Mouse (Mus musculus) testis, adult 2 months (tissue): ENCODE measurements around the gene Usp40. TPM values are rescaled to one million over a fixed set of nuclear protein-coding genes. Genes with fewer than 3 reads are reported as not detected.

Source experiments
- H3K27ac ChIP-seq: fragments of 200-500 bp; 2 replicates; pipeline ENCODE4 v1.5.1; 2012; ENCODE audit warnings: low read depth, low read length; ENCODE audit not compliant: control insufficient read depth, insufficient read depth
- H3K27me3 ChIP-seq: fragments of 200-500 bp; 2 replicates; pipeline ENCODE4 v1.6.1; 2012; ENCODE audit warnings: mild to moderate bottlenecking, low read length, moderate library complexity; ENCODE audit not compliant: control insufficient read depth, insufficient read depth
- H3K36me3 ChIP-seq: fragments of 200-500 bp; 2 replicates; pipeline ENCODE4 v1.6.1; 2012; ENCODE audit warnings: mild to moderate bottlenecking, low read length; ENCODE audit not compliant: control insufficient read depth, insufficient read depth
- H3K4me1 ChIP-seq: fragments of 200-500 bp; 2 replicates; pipeline ENCODE4 v1.6.1; 2012; ENCODE audit warnings: low read length; ENCODE audit not compliant: control insufficient read depth, insufficient read depth
- H3K4me3 ChIP-seq: fragments of 200-500 bp; 2 replicates; pipeline ENCODE4 v1.5.1; 2012; ENCODE audit warnings: low read depth, mild to moderate bottlenecking, low read length, moderate library complexity, mixed read lengths; ENCODE audit not compliant: control insufficient read depth
- CTCF ChIP-seq: fragments of 200-500 bp; IDR thresholded peaks from 2 replicates; pipeline ENCODE4 v1.5.1; 2012; ENCODE audit warnings: low read depth, mild to moderate bottlenecking, inconsistent platforms, low read length, moderate library complexity; ENCODE audit not compliant: control insufficient read depth, insufficient read depth, insufficient replicate concordance
- POLR2A ChIP-seq: fragments of 200-500 bp; IDR thresholded peaks from 2 replicates; pipeline ENCODE4 v1.6.1; 2012; ENCODE audit warnings: low read depth, mild to moderate bottlenecking, inconsistent platforms, low read length, moderate library complexity; ENCODE audit not compliant: control insufficient read depth
- polyA plus RNA-seq: library from polyadenylated mRNA; depleted of rRNA; stranded (reverse); fragments of >200 nt; gene quantifications from 2 replicates; pipeline ENCODE4 v1.2.3, GENCODE M21; 2012

The Usp40 gene
- polyA plus RNA-seq, 1 experiment, result 7.6 TPM

GRCm38 (mm10) chr1:87947681-87948091 lies 60.7 kb downstream of the Usp40 start:
- Histone ChIP-seq H3K27ac (no peak overlapping the region), H3K36me3 (no peaks in the 10 kb centered on the region; the same call in 1 of the 2 replicates)
- TF ChIP-seq CTCF, result no peak
- no peak for TF ChIP-seq POLR2A

GRCm38 (mm10) chr1:87941765-87942164 lies 66.6 kb downstream of the Usp40 start:
- Histone ChIP-seq H3K36me3 (peaks cover 6% of the 10 kb centered on the region), H3K27ac (no peak overlapping the region), H3K27me3 (no peaks in the 10 kb centered on the region), H3K4me1 (no peaks in the 10 kb centered on the region), H3K4me3 (no peak overlapping the region)
- TF ChIP-seq CTCF, result no peak
- TF ChIP-seq POLR2A, result no peak

More at GRCm38 (mm10) chr1:87947681-87948091, 60.7 kb downstream of the Usp40 start:
- no peaks in the 10 kb centered on the region for H3K4me1 ChIP-seq
- no peak overlapping the region for H3K4me3 ChIP-seq
- no peaks in the 10 kb centered on the region for H3K27me3 ChIP-seq

- Histone ChIP-seq H3K27me3 (no peaks in the 10 kb centered on the region), H3K4me3 (no peak overlapping the region), H3K36me3 (peaks cover 3% of the 10 kb centered on the region), H3K4me1 (no peaks in the 10 kb centered on the region), H3K27ac (no peak overlapping the region)
- TF ChIP-seq CTCF, result 0 out of 2 replicates have a peak, but pooled peaks have one; percentile 7
- TF ChIP-seq POLR2A, result no peak
These were observed 71.8 kb downstream of the Usp40 start for GRCm38 (mm10) chr1:87936516-87936915.

- Histone ChIP-seq H3K36me3 (peaks cover 3% of the 10 kb centered on the region), H3K27me3 (no peaks in the 10 kb centered on the region), H3K4me1 (no peaks in the 10 kb centered on the region), H3K4me3 (no peak overlapping the region), H3K27ac (no peak overlapping the region)
- TF ChIP-seq POLR2A (no peak), CTCF (no peak)
These were observed 72.3 kb downstream of the Usp40 start for GRCm38 (mm10) chr1:87936075-87936474.

- peaks cover 3% of the 10 kb centered on the region for H3K36me3 ChIP-seq
- H3K27ac ChIP-seq, result no peak overlapping the region
- no peaks in the 10 kb centered on the region for H3K27me3 ChIP-seq
- no peak overlapping the region for H3K4me3 ChIP-seq
- no peak for TF ChIP-seq CTCF
- no peaks in the 10 kb centered on the region for H3K4me1 ChIP-seq
These were observed 72.8 kb downstream of the Usp40 start for GRCm38 (mm10) chr1:87935546-87935945.

- Histone ChIP-seq H3K36me3 (peaks cover 3% of the 10 kb centered on the region), H3K27ac (no peak overlapping the region)
These were observed 73.3 kb downstream of the Usp40 start for GRCm38 (mm10) chr1:87935095-87935494.

GRCm38 (mm10) chr1:87933051-87933450 lies 75.3 kb downstream of the Usp40 start:
- TF ChIP-seq CTCF, result no peak
- TF ChIP-seq POLR2A, result no peak
- H3K4me1 ChIP-seq, result no peaks in the 10 kb centered on the region
- H3K27ac ChIP-seq, result no peak overlapping the region
- no peak overlapping the region for H3K4me3 ChIP-seq
- H3K36me3 ChIP-seq, result peaks cover 3% of the 10 kb centered on the region
- no peaks in the 10 kb centered on the region for H3K27me3 ChIP-seq

More at GRCm38 (mm10) chr1:87935095-87935494, 73.3 kb downstream of the Usp40 start:
- Histone ChIP-seq H3K4me3 (no peak overlapping the region), H3K4me1 (no peaks in the 10 kb centered on the region), H3K27me3 (no peaks in the 10 kb centered on the region)
- TF ChIP-seq POLR2A, result no peak
- no peak for TF ChIP-seq CTCF

- H3K36me3 ChIP-seq, result peaks cover 4% of the 10 kb centered on the region
- no peaks in the 10 kb centered on the region for H3K4me1 ChIP-seq
- no peak overlapping the region for H3K4me3 ChIP-seq
- no peak for TF ChIP-seq POLR2A
- no peak for TF ChIP-seq CTCF
- H3K27me3 ChIP-seq, result no peaks in the 10 kb centered on the region
- no peak overlapping the region for H3K27ac ChIP-seq
These were observed 78.6 kb downstream of the Usp40 start for GRCm38 (mm10) chr1:87929730-87930129.
